Mouse (Mus musculus): ENCODE results near the gene D11Wsu47e. TPM values are rescaled to one million over a fixed set of nuclear protein-coding genes. Genes with fewer than 3 reads are reported as not detected.

The D11Wsu47e gene
- polyA plus RNA-seq, 1 experiment from 2014 or later, result 21.3 TPM

- Histone ChIP-seq H3K4me2 (replicated peaks; ENCODE audit: low read depth, low read length) (no peak overlapping the region), H3K4me3 (ENCODE audit: low read depth, low read length) (no peak overlapping the region), H3K36me3 (ENCODE audit: control insufficient read depth, insufficient read depth, low read length) (peaks cover 16% of the 10 kb centered on the region), H3K27me3 (ENCODE audit: control insufficient read depth, insufficient read depth, low read length) (no peaks in the 10 kb centered on the region), H3K9me3 (ENCODE audit: control insufficient read depth, low read depth, low read length) (no peaks in the 10 kb centered on the region), H3K27ac (ENCODE audit: low read length) (no peak overlapping the region), H3K9ac (replicated peaks; ENCODE audit: low read depth, low read length) (no peak overlapping the region), H3K4me1 (ENCODE audit: control insufficient read depth, insufficient read depth, low read length) (peaks cover 14% of the 10 kb centered on the region; the same call in 1 of the 2 replicates)
- 93% methylated on average over 5 of the region's 5 CpGs for WGBS
- ATAC-seq (ENCODE audit: insufficient number of reproducible peaks, insufficient read depth, low FRiP score, low read depth), result no peak
Observed at GRCm38 (mm10) chr11:113668857-113669256, 15.4 kb upstream of the D11Wsu47e start.

- peaks cover 14% of the 10 kb centered on the region; the same call in 1 of the 2 replicates for H3K36me3 ChIP-seq (ENCODE audit: control insufficient read depth, insufficient read depth, low read length)
- no peak overlapping the region for H3K4me3 ChIP-seq (ENCODE audit: low read depth, low read length)
- no peaks in the 10 kb centered on the region for H3K9me3 ChIP-seq (ENCODE audit: control insufficient read depth, low read depth, low read length)
- no peak overlapping the region for H3K27ac ChIP-seq (ENCODE audit: low read length)
- no peak overlapping the region for H3K4me2 ChIP-seq (replicated peaks; ENCODE audit: low read depth, low read length)
- H3K27me3 ChIP-seq (ENCODE audit: control insufficient read depth, insufficient read depth, low read length), result no peaks in the 10 kb centered on the region
- no peak overlapping the region for H3K9ac ChIP-seq (replicated peaks; ENCODE audit: low read depth, low read length)
- WGBS, result 75% methylated on average over 4 of the region's 4 CpGs
- H3K4me1 ChIP-seq (ENCODE audit: control insufficient read depth, insufficient read depth, low read length), result peaks cover 14% of the 10 kb centered on the region; the same call in 1 of the 2 replicates
- no peak for ATAC-seq (ENCODE audit: insufficient number of reproducible peaks, insufficient read depth, low FRiP score, low read depth)
Observed at GRCm38 (mm10) chr11:113669711-113670110, 14.5 kb upstream of the D11Wsu47e start.

GRCm38 (mm10) chr11:113673614-113674013, 10.6 kb upstream of the D11Wsu47e start:
- H3K27ac ChIP-seq (ENCODE audit: low read length), result no peak overlapping the region
- H3K4me1 ChIP-seq (ENCODE audit: control insufficient read depth, insufficient read depth, low read length), result no peaks in the 10 kb centered on the region
- no peaks in the 10 kb centered on the region for H3K9me3 ChIP-seq (ENCODE audit: control insufficient read depth, low read depth, low read length)
- no peak overlapping the region for H3K4me3 ChIP-seq (ENCODE audit: low read depth, low read length)
- ATAC-seq (ENCODE audit: insufficient number of reproducible peaks, insufficient read depth, low FRiP score, low read depth), result no peak
- H3K4me2 ChIP-seq (replicated peaks; ENCODE audit: low read depth, low read length), result no peak overlapping the region
- no peak overlapping the region for H3K9ac ChIP-seq (replicated peaks; ENCODE audit: low read depth, low read length)
- H3K27me3 ChIP-seq (ENCODE audit: control insufficient read depth, insufficient read depth, low read length), result no peaks in the 10 kb centered on the region
- peaks cover 27% of the 10 kb centered on the region; the same call in 1 of the 2 replicates for H3K36me3 ChIP-seq (ENCODE audit: control insufficient read depth, insufficient read depth, low read length)
- 92% methylated on average over 4 of the region's 4 CpGs for WGBS

- no peaks in the 10 kb centered on the region for H3K4me1 ChIP-seq (ENCODE audit: control insufficient read depth, insufficient read depth, low read length)
- whole genome bisulfite sequencing, result 87% methylated on average over 5 of the region's 5 CpGs
Observed at GRCm38 (mm10) chr11:113674595-113674994, 9.6 kb upstream of the D11Wsu47e start.

GRCm38 (mm10) chr11:113676847-113677246, 7.4 kb upstream of the D11Wsu47e start:
- H3K9ac ChIP-seq (replicated peaks; ENCODE audit: low read depth, low read length), result no peak overlapping the region
- 87% methylated on average over 2 of the region's 2 CpGs for WGBS
- no peak overlapping the region for H3K4me3 ChIP-seq (ENCODE audit: low read depth, low read length)
- H3K4me1 ChIP-seq (ENCODE audit: control insufficient read depth, insufficient read depth, low read length), result peaks cover 9% of the 10 kb centered on the region
- H3K27ac ChIP-seq (ENCODE audit: low read length), result no peak overlapping the region
- no peak overlapping the region for H3K4me2 ChIP-seq (replicated peaks; ENCODE audit: low read depth, low read length)
- H3K9me3 ChIP-seq (ENCODE audit: control insufficient read depth, low read depth, low read length), result no peaks in the 10 kb centered on the region
- peaks cover 24% of the 10 kb centered on the region; the same call in 1 of the 2 replicates for H3K36me3 ChIP-seq (ENCODE audit: control insufficient read depth, insufficient read depth, low read length)
- no peak for ATAC-seq (ENCODE audit: insufficient number of reproducible peaks, insufficient read depth, low FRiP score, low read depth)
- no peaks in the 10 kb centered on the region for H3K27me3 ChIP-seq (ENCODE audit: control insufficient read depth, insufficient read depth, low read length)

More at GRCm38 (mm10) chr11:113674595-113674994, 9.6 kb upstream of the D11Wsu47e start:
- H3K4me3 ChIP-seq (ENCODE audit: low read depth, low read length), result no peak overlapping the region
- no peaks in the 10 kb centered on the region for H3K27me3 ChIP-seq (ENCODE audit: control insufficient read depth, insufficient read depth, low read length)
- H3K9ac ChIP-seq (replicated peaks; ENCODE audit: low read depth, low read length), result no peak overlapping the region
- H3K27ac ChIP-seq (ENCODE audit: low read length), result no peak overlapping the region
- no peak for ATAC-seq (ENCODE audit: insufficient number of reproducible peaks, insufficient read depth, low FRiP score, low read depth)
- H3K9me3 ChIP-seq (ENCODE audit: control insufficient read depth, low read depth, low read length), result no peaks in the 10 kb centered on the region
- H3K36me3 ChIP-seq (ENCODE audit: control insufficient read depth, insufficient read depth, low read length), result peaks cover 24% of the 10 kb centered on the region; the same call in 1 of the 2 replicates
- H3K4me2 ChIP-seq (replicated peaks; ENCODE audit: low read depth, low read length), result no peak overlapping the region

- Histone ChIP-seq H3K4me3 (ENCODE audit: low read depth, low read length) (no peak overlapping the region), H3K27me3 (ENCODE audit: control insufficient read depth, insufficient read depth, low read length) (no peaks in the 10 kb centered on the region), H3K36me3 (ENCODE audit: control insufficient read depth, insufficient read depth, low read length) (peaks cover 24% of the 10 kb centered on the region; the same call in 1 of the 2 replicates), H3K4me1 (ENCODE audit: control insufficient read depth, insufficient read depth, low read length) (peaks cover 14% of the 10 kb centered on the region), H3K9ac (replicated peaks; ENCODE audit: low read depth, low read length) (no peak overlapping the region), H3K4me2 (replicated peaks; ENCODE audit: low read depth, low read length) (no peak overlapping the region), H3K27ac (ENCODE audit: low read length) (no peak overlapping the region), H3K9me3 (ENCODE audit: control insufficient read depth, low read depth, low read length) (no peaks in the 10 kb centered on the region)
- ATAC-seq (ENCODE audit: insufficient number of reproducible peaks, insufficient read depth, low FRiP score, low read depth), result no peak
- WGBS, result 92% methylated on average over 2 of the region's 2 CpGs
Observed at GRCm38 (mm10) chr11:113677378-113677777, 6.8 kb upstream of the D11Wsu47e start.

- no peak overlapping the region for H3K9ac ChIP-seq (replicated peaks; ENCODE audit: low read depth, low read length)
- no peak overlapping the region for H3K4me3 ChIP-seq (ENCODE audit: low read depth, low read length)
- no peaks in the 10 kb centered on the region for H3K27me3 ChIP-seq (ENCODE audit: control insufficient read depth, insufficient read depth, low read length)
- H3K4me2 ChIP-seq (replicated peaks; ENCODE audit: low read depth, low read length), result no peak overlapping the region
- no peak for ATAC-seq (ENCODE audit: insufficient number of reproducible peaks, insufficient read depth, low FRiP score, low read depth)
- peaks cover 20% of the 10 kb centered on the region; the same call in 1 of the 2 replicates for H3K36me3 ChIP-seq (ENCODE audit: control insufficient read depth, insufficient read depth, low read length)
- 84% methylated on average over 8 of the region's 8 CpGs for WGBS
- H3K4me1 ChIP-seq (ENCODE audit: control insufficient read depth, insufficient read depth, low read length), result peaks cover 18% of the 10 kb centered on the region
- H3K9me3 ChIP-seq (ENCODE audit: control insufficient read depth, low read depth, low read length), result no peaks in the 10 kb centered on the region
- no peak overlapping the region for H3K27ac ChIP-seq (ENCODE audit: low read length)
Observed at GRCm38 (mm10) chr11:113678373-113678772, 5.8 kb upstream of the D11Wsu47e start.

GRCm38 (mm10) chr11:113680954-113681353, 3.3 kb upstream of the D11Wsu47e start:
- no peak overlapping the region for H3K9ac ChIP-seq (replicated peaks; ENCODE audit: low read depth, low read length)
- 76% methylated on average over 2 of the region's 2 CpGs for WGBS
- no peaks in the 10 kb centered on the region for H3K9me3 ChIP-seq (ENCODE audit: control insufficient read depth, low read depth, low read length)
- ATAC-seq (ENCODE audit: insufficient number of reproducible peaks, insufficient read depth, low FRiP score, low read depth), result no peak
- peaks cover 26% of the 10 kb centered on the region for H3K4me1 ChIP-seq (ENCODE audit: control insufficient read depth, insufficient read depth, low read length)
- H3K36me3 ChIP-seq (ENCODE audit: control insufficient read depth, insufficient read depth, low read length), result peaks cover 11% of the 10 kb centered on the region; the same call in 1 of the 2 replicates
- no peaks in the 10 kb centered on the region for H3K27me3 ChIP-seq (ENCODE audit: control insufficient read depth, insufficient read depth, low read length)
- no peak overlapping the region for H3K27ac ChIP-seq (ENCODE audit: low read length)
- no peak overlapping the region for H3K4me3 ChIP-seq (ENCODE audit: low read depth, low read length)
- no peak overlapping the region for H3K4me2 ChIP-seq (replicated peaks; ENCODE audit: low read depth, low read length)

- ATAC-seq (ENCODE audit: insufficient number of reproducible peaks, insufficient read depth, low FRiP score, low read depth), result no peak
- peaks cover 31% of the 10 kb centered on the region for H3K4me1 ChIP-seq (ENCODE audit: control insufficient read depth, insufficient read depth, low read length)
- H3K27ac ChIP-seq (ENCODE audit: low read length), result no peak overlapping the region
- peak overlapping the region; percentile 87; the same call in 1 of the 2 replicates for H3K4me3 ChIP-seq (ENCODE audit: low read depth, low read length)
- H3K9me3 ChIP-seq (ENCODE audit: control insufficient read depth, low read depth, low read length), result no peaks in the 10 kb centered on the region
- H3K27me3 ChIP-seq (ENCODE audit: control insufficient read depth, insufficient read depth, low read length), result no peaks in the 10 kb centered on the region
- no peak overlapping the region for H3K9ac ChIP-seq (replicated peaks; ENCODE audit: low read depth, low read length)
- H3K36me3 ChIP-seq (ENCODE audit: control insufficient read depth, insufficient read depth, low read length), result peaks cover 1% of the 10 kb centered on the region; the same call in 1 of the 2 replicates
- peak overlapping the region; percentile 55 for H3K4me2 ChIP-seq (replicated peaks; ENCODE audit: low read depth, low read length)
Observed at GRCm38 (mm10) chr11:113681979-113682378, 2.2 kb upstream of the D11Wsu47e start.
